Mouse (Mus musculus) neural tube, embryonic 11.5 days (tissue): Measurements from ENCODE around the gene Lrrc28. TPM values are rescaled to one million over a fixed set of nuclear protein-coding genes. Genes with fewer than 3 reads are reported as not detected.

ENCODE experiments used
- ATAC-seq: fragments of 200-750 bp; cut with Nextera tagmentation; 2 replicates; pipeline ENCODE4 v1.8.0; 2017; ENCODE audit warnings: moderate number of reproducible peaks, mild to moderate bottlenecking, moderate TSS enrichment, moderate library complexity; ENCODE audit not compliant: insufficient read depth, low FRiP score, low TSS enrichment
- DNase-seq: peaks from one replicate; pipeline ENCODE4 v3.0.0-alpha.2; 2015; ENCODE audit warnings: low spot score
- H3K27ac ChIP-seq: fragments of 300-500 bp; sonication (generic); 2 replicates; pipeline ENCODE4 v1.5.1; 2014; ENCODE audit warnings: low read depth, mild to moderate bottlenecking, low read length
- H3K27me3 ChIP-seq: fragments of 300-500 bp; sonication (generic); 2 replicates; pipeline ENCODE4 v1.6.1; 2014; ENCODE audit warnings: mild to moderate bottlenecking, low read length, mixed read lengths; ENCODE audit not compliant: control insufficient read depth, insufficient read depth
- H3K36me3 ChIP-seq: fragments of 300-500 bp; sonication (generic); 2 replicates; pipeline ENCODE4 v1.6.1; 2014; ENCODE audit warnings: mild to moderate bottlenecking, low read length, moderate library complexity, mixed read lengths; ENCODE audit not compliant: control insufficient read depth, insufficient read depth
- H3K4me1 ChIP-seq: fragments of 300-500 bp; sonication (generic); 2 replicates; pipeline ENCODE4 v1.6.1; 2014; ENCODE audit warnings: low read length, mixed read lengths; ENCODE audit not compliant: control insufficient read depth, insufficient read depth
- H3K4me2 ChIP-seq: fragments of 300-500 bp; sonication (generic); 2 replicates; pipeline ENCODE4 v1.6.1; 2014; ENCODE audit warnings: low read depth, mild to moderate bottlenecking, moderate library complexity
- H3K4me3 ChIP-seq: fragments of 300-500 bp; sonication (generic); 2 replicates; pipeline ENCODE4 v1.5.1; 2014; ENCODE audit warnings: low read depth, low read length
- H3K9ac ChIP-seq: fragments of 300-500 bp; sonication (generic); 2 replicates; pipeline ENCODE4 v1.6.1; 2014; ENCODE audit warnings: mild to moderate bottlenecking, low read length
- H3K9me3 ChIP-seq: fragments of 300-500 bp; sonication (generic); 2 replicates; pipeline ENCODE4 v1.6.1; 2016; ENCODE audit warnings: low read length; ENCODE audit not compliant: control insufficient read depth
- WGBS: fragments of 180-500 bp; shearing (Covaris S2); extraction: QIAGEN DNeasy Blood & Tissue Kit; methylation state at CpG from one replicate; pipeline ENCODE4 v1.1.7; 2014; 5-methylcytosine and 5-hydroxymethylcytosine counted together
- polyA plus RNA-seq: library from polyadenylated mRNA; unstranded; fragments of >200 nt; fragmentation: Nextera tagmentation; extraction: Ambion mirVana; gene quantifications from 2 replicates; pipeline ENCODE4 v1.2.1, GENCODE M21; 2014

Lrrc28 gene
- polyA plus RNA-seq, result 29.6 and 32.6 TPM in 2 replicates

- Histone ChIP-seq H3K27ac (peak within 1 kb of the TSS; percentile 71), H3K4me1 (peaks cover 5% of the 10 kb centered on the region; the same call in 1 of the 2 replicates), H3K36me3 (no peaks in the 10 kb centered on the region), H3K9me3 (no peaks in the 10 kb centered on the region), H3K9ac (peak within 1 kb of the TSS; percentile 62), H3K27me3 (no peaks in the 10 kb centered on the region), H3K4me3 (peak within 1 kb of the TSS; percentile 53), H3K4me2 (peak within 1 kb of the TSS; percentile 62)
- DNase-seq (peak; percentile 98), ATAC-seq (peak; percentile 99)
- under 1% methylated on average over 55 of the region's 55 CpGs for WGBS
Observed at GRCm38 (mm10) chr7:67644833-67645680, at the start of gene Lrrc28. Gene Lrrc28, minus strand, starts transcription at chr7:67645268.

DNA sequence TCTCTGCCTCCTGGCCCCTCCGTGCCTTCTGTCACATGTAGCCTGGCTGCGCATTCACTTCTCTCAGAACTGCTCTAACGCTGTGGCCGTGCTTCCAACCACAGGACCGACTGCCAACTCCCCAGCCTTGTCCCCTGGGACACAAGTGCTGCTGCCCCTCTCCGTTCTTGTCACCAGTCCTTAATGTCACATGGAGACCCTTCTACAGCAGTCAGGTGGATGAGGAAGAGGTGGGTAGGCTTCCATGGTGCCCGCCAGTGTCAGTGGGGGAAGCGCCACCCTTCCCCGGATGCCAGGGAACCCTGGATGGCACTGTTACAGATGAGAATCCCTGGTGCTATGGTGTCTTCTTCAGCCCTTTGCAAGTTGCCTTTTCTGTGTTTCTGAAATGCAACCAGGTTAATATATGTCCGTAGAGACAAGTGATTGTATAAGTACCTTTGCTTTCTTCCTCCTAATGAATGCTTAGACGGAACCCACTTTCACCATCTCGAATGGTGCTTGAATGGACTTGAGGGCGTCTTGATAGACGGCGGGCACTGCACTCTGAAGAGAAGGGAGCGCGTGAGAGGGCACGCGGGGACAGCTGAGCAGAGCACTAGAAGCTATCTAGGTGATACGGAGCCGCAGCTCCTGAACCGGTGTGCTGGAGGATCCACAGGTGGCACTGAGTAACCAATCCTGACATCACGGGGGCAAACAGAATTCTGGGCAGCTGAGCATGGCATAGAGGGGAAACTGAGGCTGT lies 47.9 kb upstream of the Lrrc28 start:
- ATAC-seq (no peak), DNase-seq (no peak)
- 95% methylated on average over 23 of the region's 23 CpGs for WGBS
- Histone ChIP-seq H3K9ac (no peak overlapping the region), H3K27me3 (no peaks in the 10 kb centered on the region), H3K9me3 (no peaks in the 10 kb centered on the region), H3K36me3 (peaks cover 2% of the 10 kb centered on the region; the same call in 1 of the 2 replicates), H3K4me1 (no peaks in the 10 kb centered on the region), H3K27ac (no peak overlapping the region), H3K4me2 (no peak overlapping the region), H3K4me3 (no peak overlapping the region)

- H3K27me3 ChIP-seq, result no peaks in the 10 kb centered on the region
- H3K36me3 ChIP-seq, result peaks cover 2% of the 10 kb centered on the region; the same call in 1 of the 2 replicates
- 85% methylated on average over 3 of the region's 3 CpGs for WGBS
- no peak overlapping the region for H3K4me2 ChIP-seq
- no peak for ATAC-seq
- no peak overlapping the region for H3K9ac ChIP-seq
- DNase-seq, result no peak
- H3K4me1 ChIP-seq, result no peaks in the 10 kb centered on the region
- no peak overlapping the region for H3K27ac ChIP-seq
- no peak overlapping the region for H3K4me3 ChIP-seq
- no peaks in the 10 kb centered on the region for H3K9me3 ChIP-seq
Observed at GRCm38 (mm10) chr7:67692141-67692540, 47.1 kb upstream of the Lrrc28 start.

DNA sequence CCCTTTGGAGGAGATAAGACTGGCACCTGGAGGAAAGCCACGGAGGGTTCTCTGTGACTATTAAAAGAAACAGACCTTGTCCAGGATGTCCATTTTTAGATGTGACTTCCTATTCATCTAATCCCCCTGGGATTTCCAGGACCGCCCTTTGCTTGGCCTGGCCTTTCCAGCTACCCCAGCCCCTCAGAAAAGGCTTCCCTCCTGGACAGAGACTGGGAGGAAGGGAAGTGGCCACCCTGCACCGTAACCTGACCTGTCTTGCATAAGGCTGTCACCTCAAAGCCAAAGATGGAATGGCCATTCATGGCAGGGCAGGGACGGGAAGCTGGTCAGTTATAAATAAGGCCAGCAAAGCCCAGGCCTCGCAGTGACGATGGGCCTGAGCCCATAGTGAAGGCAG lies 46.0 kb upstream of the Lrrc28 start:
- Histone ChIP-seq H3K4me2 (no peak overlapping the region), H3K36me3 (no peaks in the 10 kb centered on the region), H3K9ac (no peak overlapping the region), H3K4me3 (no peak overlapping the region), H3K9me3 (no peaks in the 10 kb centered on the region), H3K27me3 (no peaks in the 10 kb centered on the region), H3K4me1 (no peaks in the 10 kb centered on the region), H3K27ac (no peak overlapping the region)
- no peak for ATAC-seq
- no peak for DNase-seq
- WGBS, result 84% methylated on average over 6 of the region's 6 CpGs

GRCm38 (mm10) chr7:67689793-67690192 lies 44.7 kb upstream of the Lrrc28 start:
- ATAC-seq, result no peak
- Histone ChIP-seq H3K27me3 (no peaks in the 10 kb centered on the region), H3K9me3 (no peaks in the 10 kb centered on the region), H3K27ac (no peak overlapping the region), H3K4me1 (no peaks in the 10 kb centered on the region), H3K4me3 (no peak overlapping the region), H3K9ac (no peak overlapping the region), H3K36me3 (no peaks in the 10 kb centered on the region), H3K4me2 (no peak overlapping the region)
- DNase-seq, result no peak
- 81% methylated on average over 7 of the region's 7 CpGs for WGBS

DNA sequence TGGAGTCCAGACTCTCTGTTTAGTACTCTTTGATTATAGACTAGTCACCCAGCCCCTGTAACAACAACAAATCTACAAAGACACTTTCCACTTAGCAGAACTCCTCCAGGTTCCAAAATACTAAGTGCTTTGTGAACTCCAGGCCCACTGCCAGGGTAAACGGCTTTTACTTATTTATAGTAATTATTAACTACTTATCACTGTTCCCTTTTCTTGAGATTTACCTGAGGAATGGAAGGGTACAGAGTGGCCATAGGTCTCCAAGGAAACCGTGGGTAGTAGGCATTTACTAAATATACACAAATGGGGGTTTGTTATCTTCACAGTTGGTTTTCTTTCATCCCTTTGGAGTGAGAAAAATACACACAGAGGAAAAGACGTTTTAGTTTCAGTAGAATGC lies 43.2 kb upstream of the Lrrc28 start:
- DNase-seq, result no peak
- Histone ChIP-seq H3K4me1 (no peaks in the 10 kb centered on the region), H3K4me3 (no peak overlapping the region), H3K36me3 (no peaks in the 10 kb centered on the region), H3K4me2 (no peak overlapping the region), H3K9me3 (no peaks in the 10 kb centered on the region), H3K9ac (no peak overlapping the region), H3K27me3 (no peaks in the 10 kb centered on the region), H3K27ac (no peak overlapping the region)
- WGBS, result 53% methylated on average over 3 of the region's 3 CpGs
- no peak for ATAC-seq

GRCm38 (mm10) chr7:67686545-67686944 lies 41.5 kb upstream of the Lrrc28 start:
- Histone ChIP-seq H3K27me3 (no peaks in the 10 kb centered on the region), H3K4me2 (no peak overlapping the region), H3K4me3 (no peak overlapping the region), H3K36me3 (no peaks in the 10 kb centered on the region), H3K9me3 (no peaks in the 10 kb centered on the region), H3K4me1 (no peaks in the 10 kb centered on the region), H3K9ac (no peak overlapping the region), H3K27ac (no peak overlapping the region)
- no peak for ATAC-seq
- WGBS, result 95% methylated on average over 3 of the region's 3 CpGs
- no peak for DNase-seq

GRCm38 (mm10) chr7:67683006-67683405 lies 37.9 kb upstream of the Lrrc28 start:
- DNase-seq (no peak), ATAC-seq (no peak)
- H3K4me1 ChIP-seq, result no peaks in the 10 kb centered on the region
- H3K4me2 ChIP-seq, result no peak overlapping the region
- no peaks in the 10 kb centered on the region for H3K27me3 ChIP-seq
- H3K27ac ChIP-seq, result no peak overlapping the region
- WGBS, result 87% methylated on average over 16 of the region's 16 CpGs
- H3K9ac ChIP-seq, result no peak overlapping the region
- no peak overlapping the region for H3K4me3 ChIP-seq
- H3K36me3 ChIP-seq, result no peaks in the 10 kb centered on the region
- no peaks in the 10 kb centered on the region for H3K9me3 ChIP-seq
